Mouse (Mus musculus) hindbrain, embryonic 14.5 days (tissue): Measurements from ENCODE around the gene Lmln. TPM values are rescaled to one million over a fixed set of nuclear protein-coding genes. Genes with fewer than 3 reads are reported as not detected.
"Not testable (repeated sequence)": the region's sequence is repeated elsewhere in the genome, so short reads cannot be mapped to it uniquely, and the experiment has no call there.

Experiments used
- ATAC-seq: fragments of 200-750 bp; cut with Nextera tagmentation; 2 replicates; pipeline ENCODE4 v1.8.0; 2017; ENCODE audit warnings: moderate number of reproducible peaks, mild to moderate bottlenecking, moderate TSS enrichment, moderate library complexity; ENCODE audit not compliant: low FRiP score
- DNase-seq: peaks from one replicate; pipeline ENCODE4 v3.0.0-alpha.2; 2015; ENCODE audit warnings: low spot score
- H3K27ac ChIP-seq: fragments of 300-500 bp; sonication (generic); 2 replicates; pipeline ENCODE4 v1.5.1; 2014; ENCODE audit warnings: mild to moderate bottlenecking, moderate library complexity
- H3K27me3 ChIP-seq: fragments of 300-500 bp; sonication (generic); 2 replicates; pipeline ENCODE4 v1.6.1; 2014; ENCODE audit warnings: mild to moderate bottlenecking, low read length, mixed read lengths; ENCODE audit not compliant: control insufficient read depth, insufficient read depth
- H3K36me3 ChIP-seq: fragments of 300-500 bp; sonication (generic); replicated peaks from 2 replicates; pipeline ENCODE4 v1.6.1; 2014; ENCODE audit not compliant: control insufficient read depth, insufficient read depth
- H3K4me1 ChIP-seq: fragments of 300-500 bp; sonication (generic); replicated peaks from 2 replicates; pipeline ENCODE4 v1.6.1; 2014; ENCODE audit warnings: antibody characterized with exemption, low read length, mixed read lengths; ENCODE audit not compliant: control insufficient read depth, insufficient read depth
- H3K4me2 ChIP-seq: fragments of 300-500 bp; sonication (generic); replicated peaks from 2 replicates; pipeline ENCODE4 v1.6.1; 2014; ENCODE audit warnings: mild to moderate bottlenecking, moderate library complexity
- H3K4me3 ChIP-seq: fragments of 300-500 bp; sonication (generic); replicated peaks from 2 replicates; pipeline ENCODE4 v1.5.1; 2014; ENCODE audit warnings: mild to moderate bottlenecking, low read length
- H3K9ac ChIP-seq: fragments of 300-500 bp; sonication (generic); 2 replicates; pipeline ENCODE4 v1.6.1; 2014
- H3K9me3 ChIP-seq: fragments of 300-500 bp; sonication (generic); 2 replicates; pipeline ENCODE4 v1.6.1; 2016; ENCODE audit warnings: low read length; ENCODE audit not compliant: control insufficient read depth
- WGBS: fragments of 180-500 bp; shearing (Covaris S2); extraction: QIAGEN DNeasy Blood & Tissue Kit; methylation state at CpG from one replicate; pipeline ENCODE4 v1.1.7; 2014; 5-methylcytosine and 5-hydroxymethylcytosine counted together
- polyA plus RNA-seq: library from polyadenylated mRNA; unstranded; fragments of >200 nt; fragmentation: Nextera tagmentation; extraction: Ambion mirVana; gene quantifications from 2 replicates; pipeline ENCODE4 v1.2.1, GENCODE M21; 2014

Lmln gene
- polyA plus RNA-seq, 1 experiment from 2014 or later: 4.5 TPM

- Histone ChIP-seq H3K27ac (no peak overlapping the region), H3K36me3 (peaks cover 45% of the 10 kb centered on the region), H3K4me1 (no peaks in the 10 kb centered on the region), H3K9ac (no peak overlapping the region), H3K27me3 (no peaks in the 10 kb centered on the region), H3K4me3 (no peak overlapping the region), H3K4me2 (no peak overlapping the region), H3K9me3 (no peaks in the 10 kb centered on the region)
- DNase-seq (no peak), ATAC-seq (no peak)
- WGBS: 74% methylated on average over 8 of the region's 8 CpGs
Measured at GRCm38 (mm10) chr16:33085666-33086065, 23.3 kb downstream of the Lmln start.

GRCm38 (mm10) chr16:33113726-33114125 is 51.4 kb downstream of the Lmln start:
- no peaks in the 10 kb centered on the region for H3K9me3 ChIP-seq

GRCm38 (mm10) chr16:33123373-33123772 is 61.1 kb downstream of the Lmln start:
- Histone ChIP-seq H3K27me3 (no peaks in the 10 kb centered on the region), H3K4me1 (no peaks in the 10 kb centered on the region), H3K27ac (no peak overlapping the region), H3K9me3 (no peaks in the 10 kb centered on the region), H3K9ac (no peak overlapping the region), H3K36me3 (peaks cover 24% of the 10 kb centered on the region), H3K4me2 (no peak overlapping the region), H3K4me3 (no peak overlapping the region)
- DNase-seq: no peak
- no peak for ATAC-seq
- WGBS: 82% methylated on average over 8 of the region's 8 CpGs

More at GRCm38 (mm10) chr16:33113726-33114125, 51.4 kb downstream of the Lmln start:
- Histone ChIP-seq H3K27ac (no peak overlapping the region), H3K36me3 (peaks cover 27% of the 10 kb centered on the region; the same call in 1 of the 2 replicates), H3K4me1 (peaks cover 9% of the 10 kb centered on the region; the same call in 1 of the 2 replicates), H3K4me3 (no peak overlapping the region), H3K27me3 (no peaks in the 10 kb centered on the region), H3K4me2 (no peak overlapping the region), H3K9ac (no peak overlapping the region)
- DNase-seq (peak; percentile 41), ATAC-seq (no peak)
- WGBS: 30% methylated on average over 4 of the region's 4 CpGs

GRCm38 (mm10) chr16:33123938-33124820 is 61.9 kb downstream of the Lmln start:
- H3K27ac ChIP-seq: no peak overlapping the region
- H3K4me1 ChIP-seq: no peaks in the 10 kb centered on the region
- whole genome bisulfite sequencing: 80% methylated on average over 24 of the region's 24 CpGs
- DNase-seq (peak; percentile 57), ATAC-seq (no peak)
- no peaks in the 10 kb centered on the region for H3K27me3 ChIP-seq
- H3K36me3 ChIP-seq: peaks cover 24% of the 10 kb centered on the region
- H3K9me3 ChIP-seq: no peaks in the 10 kb centered on the region
- no peak overlapping the region for H3K9ac ChIP-seq
- no peak overlapping the region for H3K4me3 ChIP-seq
- no peak overlapping the region for H3K4me2 ChIP-seq

- no peak overlapping the region for H3K27ac ChIP-seq
- peaks cover 24% of the 10 kb centered on the region for H3K36me3 ChIP-seq
- H3K9ac ChIP-seq: no peak overlapping the region
- DNase-seq (no peak), ATAC-seq (no peak)
- WGBS: 71% methylated on average over 6 of the region's 6 CpGs
- H3K4me3 ChIP-seq: no peak overlapping the region
- no peaks in the 10 kb centered on the region for H3K9me3 ChIP-seq
- no peak overlapping the region for H3K4me2 ChIP-seq
- H3K27me3 ChIP-seq: no peaks in the 10 kb centered on the region
- H3K4me1 ChIP-seq: no peaks in the 10 kb centered on the region
Measured at GRCm38 (mm10) chr16:33127052-33127451, 64.7 kb downstream of the Lmln start.

GRCm38 (mm10) chr16:33130731-33131130 is 68.4 kb downstream of the Lmln start:
- Histone ChIP-seq H3K27ac (no peak overlapping the region), H3K36me3 (no peaks in the 10 kb centered on the region), H3K4me2 (no peak overlapping the region), H3K27me3 (no peaks in the 10 kb centered on the region), H3K9ac (no peak overlapping the region), H3K9me3 (no peaks in the 10 kb centered on the region), H3K4me1 (no peaks in the 10 kb centered on the region), H3K4me3 (no peak overlapping the region)
- 74% methylated on average over 4 of the region's 4 CpGs for WGBS
- DNase-seq (no peak), ATAC-seq (no peak)

GRCm38 (mm10) chr16:33133186-33133585 is 70.9 kb downstream of the Lmln start:
- Histone ChIP-seq H3K4me2 (no peak overlapping the region), H3K9me3 (no peaks in the 10 kb centered on the region), H3K27me3 (no peaks in the 10 kb centered on the region), H3K27ac (no peak overlapping the region), H3K36me3 (no peaks in the 10 kb centered on the region), H3K4me3 (no peak overlapping the region), H3K9ac (no peak overlapping the region), H3K4me1 (no peaks in the 10 kb centered on the region)
- ATAC-seq: no peak
- 75% methylated on average over 13 of the region's 13 CpGs for WGBS
- DNase-seq: no peak

GRCm38 (mm10) chr16:33135167-33135566 is 72.8 kb downstream of the Lmln start:
- Histone ChIP-seq H3K27me3 (no peaks in the 10 kb centered on the region), H3K27ac (no peak overlapping the region), H3K9ac (no peak overlapping the region), H3K4me2 (no peak overlapping the region), H3K9me3 (no peaks in the 10 kb centered on the region), H3K4me1 (no peaks in the 10 kb centered on the region), H3K36me3 (no peaks in the 10 kb centered on the region), H3K4me3 (no peak overlapping the region)
- DNase-seq (no peak), ATAC-seq (no peak)
- 75% methylated on average over 4 of the region's 4 CpGs for WGBS

- not testable (repeated sequence) for H3K4me1 ChIP-seq, H3K36me3 ChIP-seq, H3K4me2 ChIP-seq, H3K27me3 ChIP-seq, H3K9ac ChIP-seq, DNase-seq, H3K9me3 ChIP-seq, H3K4me3 ChIP-seq, H3K27ac ChIP-seq, ATAC-seq
- WGBS: 87% methylated on average over 6 of the region's 7 CpGs
Measured at GRCm38 (mm10) chr16:33139061-33139460, 76.7 kb downstream of the Lmln start.
